ENCODE assay signal across 9 mouse cellular contexts in genomic region chr1:181230731-181231148, GRCm38 (mm10). TPM values are rescaled to one million over a fixed set of nuclear protein-coding genes. Genes with fewer than 3 reads are reported as not detected.
DNase-seq lines count a peak whose midpoint lies in the region; ATAC-seq and TF ChIP-seq lines count a peak whose summit lies in the region.
"Had no signal": no experiment of that assay in that cellular context is flagged by ENCODE, and none has a peak within 500 bp of the region (broad histone marks: within the 10 kb centered on the region; RNA-seq: fewer than 3 reads in every experiment).

No protein-coding gene starts in this region.

- no peaks in the 10 kb centered on the region for H3K27me3 ChIP-seq in heart, embryonic 11.5 days (ENCODE audit: control insufficient read depth, insufficient read depth, low read length)
- no peaks in the 10 kb centered on the region for H3K27me3 ChIP-seq in lung, embryonic 14.5 days (ENCODE audit: insufficient read depth, low read length)
- H3K27me3 ChIP-seq: embryonic facial prominence, embryonic 15.5 days had no signal

- H3K9ac ChIP-seq in heart, embryonic 11.5 days (ENCODE audit: low read depth, low read length), result 0 out of 2 replicates have a peak overlapping the region, but pooled peaks have one; percentile 34
- H3K9ac ChIP-seq in lung, embryonic 14.5 days, result no peak overlapping the region
- H3K9ac ChIP-seq: embryonic facial prominence, embryonic 15.5 days had no signal

- H3K4me3 ChIP-seq in heart, embryonic 11.5 days (ENCODE audit: low read depth, low read length), result no peak overlapping the region
- no peak overlapping the region for H3K4me3 ChIP-seq in lung, embryonic 14.5 days (ENCODE audit: low read depth, low read length)
- H3K4me3 ChIP-seq: embryonic facial prominence, embryonic 15.5 days had no signal

- peak overlapping the region; percentile 7; the same call in 1 of the 2 replicates for H3K4me2 ChIP-seq in heart, embryonic 11.5 days
- no peak overlapping the region for H3K4me2 ChIP-seq in lung, embryonic 14.5 days
- H3K4me2 ChIP-seq: embryonic facial prominence, embryonic 15.5 days had no signal

- peak; percentile 39 for ATAC-seq in heart, embryonic 11.5 days (replicated peaks; ENCODE audit: insufficient number of reproducible peaks, low FRiP score, low TSS enrichment)
- ATAC-seq in lung, embryonic 14.5 days (ENCODE audit: insufficient read depth), result no peak

- H3K36me3 ChIP-seq in heart, embryonic 11.5 days (ENCODE audit: control insufficient read depth, insufficient read depth, low read length), result no peaks in the 10 kb centered on the region
- H3K36me3 ChIP-seq in lung, embryonic 14.5 days (ENCODE audit: insufficient read depth), result no peaks in the 10 kb centered on the region
- H3K36me3 ChIP-seq: embryonic facial prominence, embryonic 15.5 days had no signal

- H3K4me1 ChIP-seq in heart, embryonic 11.5 days (ENCODE audit: control insufficient read depth, insufficient read depth, low read length), result peaks cover 31% of the 10 kb centered on the region
- H3K4me1 ChIP-seq in lung, embryonic 14.5 days (ENCODE audit: insufficient read depth), result 0 out of 2 replicates have a peak, but pooled peaks cover 7% of the 10 kb centered on the region

- DNase-seq in urinary bladder, adult 2 months (ENCODE audit: low spot score), result peak; percentile 38
- no peak for DNase-seq in urinary bladder, postnatal 10 days (ENCODE audit: low spot score)
- peak; percentile 14 for DNase-seq in lung, embryonic 14.5 days
- peak; percentile 37 to 43 for DNase-seq in thymus, postnatal 10 days (ENCODE audit: low spot score in 2 of 2)
- no peak for DNase-seq in left cerebral cortex, postnatal 14 days (ENCODE audit: low spot score in 2 of 2)
- no peak for DNase-seq in MN1 (ENCODE audit: low spot score)
- no peak for DNase-seq in left cerebral cortex, adult 11 months (ENCODE audit: low spot score)

- H3K9me3 ChIP-seq in heart, embryonic 11.5 days (replicated peaks; ENCODE audit: control insufficient read depth, low read length), result no peaks in the 10 kb centered on the region
- H3K9me3 ChIP-seq in lung, embryonic 14.5 days (ENCODE audit: low read depth, low read length), result no peaks in the 10 kb centered on the region
- H3K9me3 ChIP-seq: embryonic facial prominence, embryonic 15.5 days had no signal

- H3K27ac ChIP-seq in heart, embryonic 11.5 days (ENCODE audit: low read depth, low read length), result peak overlapping the region; percentile 4; the same call in 1 of the 2 replicates
- H3K27ac ChIP-seq in lung, embryonic 14.5 days (ENCODE audit: low read depth), result no peak overlapping the region
- H3K27ac ChIP-seq: embryonic facial prominence, embryonic 15.5 days had no signal

- 39% methylated on average over 10 of the region's 10 CpGs for WGBS in heart, embryonic 11.5 days (ENCODE audit: insufficient replicate concordance)
- WGBS in lung, embryonic 14.5 days, result 15% methylated on average over 10 of the region's 10 CpGs

- intact Hi-C loops in left cerebral cortex, postnatal 14 days (cut with DNase I), result no loop called here

- TF ChIP-seq CTCF in lung, embryonic 14.5 days (IDR thresholded peaks at IDR 0.05; ENCODE audit: low read depth), result no peak

RNA-seq across cellular contexts. Expression of gene Wdr26, which starts 18.9 kb away (rescaled TPM):
- 57.4 and 61.8 TPM in 2 replicates for polyA plus RNA-seq in urinary bladder, adult 2 months (2012; rRNA removed)
- 30.9 and 37.5 TPM in 2 replicates for polyA plus RNA-seq in heart, embryonic 11.5 days (2014; fragmentation: Nextera tagmentation; extraction: Ambion mirVana)
- 43.7 and 47.3 TPM in 2 replicates for polyA plus RNA-seq in lung, embryonic 14.5 days (2014; fragmentation: Nextera tagmentation; extraction: Ambion mirVana)
- total RNA-seq in left cerebral cortex, postnatal 14 days (2021), result 100 to 1,000 TPM; 119 to 126 TPM

Comparison
In these comparisons a context has a peak if more than half of its experiments do, and no peak if none do; other contexts are left out.
1. DNase-seq: peak in urinary bladder, adult 2 months (single experiment), lung, embryonic 14.5 days (single experiment) and thymus, postnatal 10 days (2 of 2); none in urinary bladder, postnatal 10 days (single experiment), left cerebral cortex, postnatal 14 days (0 of 2), MN1 (single experiment) and left cerebral cortex, adult 11 months (single experiment).